Mouse (Mus musculus) megakaryocyte, embryonic 14.5 days (primary cell): Measurements from ENCODE around the gene Sept6.

Source experiments
- FLI1 ChIP-seq: IDR thresholded peaks from 2 replicates; pipeline ENCODE4 v1.6.1; 2012; ENCODE audit warnings: low read length, inconsistent platforms, mixed read lengths
- GATA1 ChIP-seq: IDR thresholded peaks from 3 replicates; pipeline ENCODE4 v1.6.1; 2012; ENCODE audit warnings: mixed read lengths, low read length, inconsistent platforms, borderline replicate concordance

GRCm38 (mm10) chrX:37028378-37028777 lies 36.8 kb upstream of the Sept6 start:
- no peak for TF ChIP-seq GATA1
- TF ChIP-seq FLI1, result no peak
